Comparison of ENCODE assay signal across 13 mouse cellular contexts in the genomic region with DNA sequence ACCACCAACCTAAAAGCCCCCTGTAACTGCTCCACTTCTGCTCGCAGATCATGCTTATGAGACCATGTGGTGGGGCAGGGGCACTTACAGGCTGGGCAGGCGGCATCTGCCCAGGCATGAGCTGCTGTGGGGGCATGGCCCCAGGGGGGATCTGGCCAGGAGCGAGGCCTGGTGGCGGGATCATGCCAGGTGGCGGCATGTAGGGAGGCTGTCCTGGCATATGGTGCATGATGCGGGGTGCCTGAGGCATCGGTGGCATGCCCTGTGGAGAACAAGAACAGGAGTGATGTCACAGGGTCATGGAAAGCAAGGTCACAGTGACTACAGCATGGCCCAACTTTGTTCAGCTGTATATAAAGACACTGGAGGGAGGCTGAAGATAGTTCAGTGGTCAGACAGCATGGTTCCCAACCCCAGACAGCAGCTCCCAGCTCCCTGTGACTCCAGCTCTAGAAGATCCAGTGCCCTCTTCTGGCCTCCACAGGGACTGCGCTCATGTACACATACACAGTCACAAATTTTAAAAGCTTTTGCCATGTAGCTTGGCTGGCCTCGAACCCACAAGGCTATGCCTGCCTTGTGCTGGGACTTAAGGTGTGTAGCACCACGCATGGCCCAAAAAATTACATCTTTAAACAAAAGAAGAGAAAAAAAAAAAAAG. TPM values are rescaled to one million over a fixed set of nuclear protein-coding genes. Genes with fewer than 3 reads are reported as not detected.
A peak's percentile ranks its signal among the peaks of the same experiment; 100 is the strongest.
DNase-seq lines count a peak whose midpoint lies in the region; ATAC-seq and TF ChIP-seq lines count a peak whose summit lies in the region.
"Had no signal": no experiment of that assay in that cellular context is flagged by ENCODE, and none has a peak within 500 bp of the region (broad histone marks: within the 10 kb centered on the region; RNA-seq: fewer than 3 reads in every experiment).

No protein-coding gene starts in this region.

- no peak for TF ChIP-seq EP300 in MEL (IDR thresholded peaks at IDR 0.05; ENCODE audit: low read depth in 1 of 2, low read length in 2 of 2)

- TF ChIP-seq RAD21 in MEL (IDR thresholded peaks at IDR 0.05; ENCODE audit: low read depth, low read length) = no peak

- no peak overlapping the region for H3K9ac ChIP-seq in hindbrain, embryonic 11.5 days (ENCODE audit: low read depth, low read length)
- H3K9ac ChIP-seq in hindbrain, embryonic 16.5 days (ENCODE audit: low read depth, low read length) = no peak overlapping the region
- H3K9ac ChIP-seq in midbrain, embryonic 11.5 days (ENCODE audit: low read length) = no peak overlapping the region
- H3K9ac ChIP-seq in midbrain, embryonic 15.5 days = no peak overlapping the region
- H3K9ac ChIP-seq in MEL (ENCODE audit: control insufficient read depth, low read depth, low read length, poor library complexity, severe bottlenecking) = no peak overlapping the region
- H3K9ac ChIP-seq: embryonic facial prominence, embryonic 13.5 days; heart, embryonic 13.5 days; kidney, embryonic 15.5 days; limb, embryonic 13.5 days had no signal

- peaks cover 68% of the 10 kb centered on the region for H3K36me3 ChIP-seq in hindbrain, embryonic 11.5 days (ENCODE audit: control insufficient read depth, insufficient read depth, low read length)
- peaks cover 75% of the 10 kb centered on the region for H3K36me3 ChIP-seq in hindbrain, embryonic 16.5 days (ENCODE audit: control insufficient read depth, insufficient read depth, low read length)
- peaks cover 64% of the 10 kb centered on the region for H3K36me3 ChIP-seq in midbrain, embryonic 11.5 days (ENCODE audit: control insufficient read depth, insufficient read depth, low read length)
- peaks cover 81% of the 10 kb centered on the region for H3K36me3 ChIP-seq in midbrain, embryonic 15.5 days (replicated peaks)
- H3K36me3 ChIP-seq in MEL (ENCODE audit: control insufficient read depth in 1 of 2, insufficient read depth in 2 of 2, low read length in 2 of 2) = peaks cover 6 to 19% of the 10 kb centered on the region in 2 experiments

- peak; percentile 26 for DNase-seq in hindbrain, embryonic 11.5 days (ENCODE audit: low spot score)
- peak; percentile 19 for DNase-seq in midbrain, embryonic 11.5 days (ENCODE audit: low spot score, missing footprints)
- DNase-seq in MEL (ENCODE audit: low read depth, low spot score) = peak; percentile 49
- peak; percentile 5 for DNase-seq in retina, postnatal 1 day
- no peak for DNase-seq in adrenal gland, adult 8-10 months
- DNase-seq in adrenal gland, postnatal 25 days = no peak

- H3K4me2 ChIP-seq in hindbrain, embryonic 11.5 days (replicated peaks; ENCODE audit: low read depth, low read length) = no peak overlapping the region
- no peak overlapping the region for H3K4me2 ChIP-seq in hindbrain, embryonic 16.5 days (ENCODE audit: low read length)
- no peak overlapping the region for H3K4me2 ChIP-seq in midbrain, embryonic 11.5 days
- H3K4me2 ChIP-seq in midbrain, embryonic 15.5 days = no peak overlapping the region
- H3K4me2 ChIP-seq: embryonic facial prominence, embryonic 13.5 days; heart, embryonic 13.5 days; kidney, embryonic 15.5 days; limb, embryonic 13.5 days had no signal

- TF ChIP-seq POLR2A in MEL (IDR thresholded peaks at IDR 0.05; ENCODE audit: control insufficient read depth in 1 of 2, insufficient read depth in 1 of 2, low read depth in 1 of 2, low read length in 2 of 2, poor library complexity in 1 of 2) = no peak; a peak in 1 of 4 replicates

- no peaks in the 10 kb centered on the region for H3K9me3 ChIP-seq in hindbrain, embryonic 11.5 days (ENCODE audit: control insufficient read depth, low read length)
- no peaks in the 10 kb centered on the region for H3K9me3 ChIP-seq in hindbrain, embryonic 16.5 days (ENCODE audit: control insufficient read depth, low read length)
- no peaks in the 10 kb centered on the region for H3K9me3 ChIP-seq in midbrain, embryonic 11.5 days (ENCODE audit: control insufficient read depth, low read length)
- H3K9me3 ChIP-seq in midbrain, embryonic 15.5 days = no peaks in the 10 kb centered on the region
- no peaks in the 10 kb centered on the region for H3K9me3 ChIP-seq in MEL (replicated peaks; ENCODE audit: insufficient read depth, low read length)
- H3K9me3 ChIP-seq: embryonic facial prominence, embryonic 13.5 days; heart, embryonic 13.5 days; kidney, embryonic 15.5 days; limb, embryonic 13.5 days had no signal

- H3K4me1 ChIP-seq in hindbrain, embryonic 11.5 days (replicated peaks; ENCODE audit: control insufficient read depth, insufficient read depth, low read length) = no peaks in the 10 kb centered on the region; the same call in 1 of the 2 replicates
- H3K4me1 ChIP-seq in hindbrain, embryonic 16.5 days (ENCODE audit: control insufficient read depth, insufficient read depth, low read depth, low read length) = peaks cover 10% of the 10 kb centered on the region
- H3K4me1 ChIP-seq in midbrain, embryonic 11.5 days (ENCODE audit: control insufficient read depth, insufficient read depth, low read length) = peaks cover 6% of the 10 kb centered on the region
- peaks cover 22% of the 10 kb centered on the region for H3K4me1 ChIP-seq in midbrain, embryonic 15.5 days
- peaks cover 0 to 1% of the 10 kb centered on the region in 2 experiments; a peak in 2 of 4 replicates for H3K4me1 ChIP-seq in MEL (ENCODE audit: control insufficient read depth in 1 of 2, insufficient read depth in 2 of 2, low read length in 2 of 2)

- no peaks in the 10 kb centered on the region for H3K27me3 ChIP-seq in hindbrain, embryonic 11.5 days (ENCODE audit: control insufficient read depth, insufficient read depth, low read length)
- H3K27me3 ChIP-seq in hindbrain, embryonic 16.5 days (replicated peaks; ENCODE audit: control insufficient read depth, insufficient read depth, low read length) = no peaks in the 10 kb centered on the region
- no peaks in the 10 kb centered on the region for H3K27me3 ChIP-seq in midbrain, embryonic 11.5 days (ENCODE audit: control insufficient read depth, insufficient read depth, low read length)
- no peaks in the 10 kb centered on the region for H3K27me3 ChIP-seq in midbrain, embryonic 15.5 days (replicated peaks)
- no peaks in the 10 kb centered on the region for H3K27me3 ChIP-seq in MEL (ENCODE audit: control insufficient read depth in 1 of 2, insufficient read depth in 2 of 2, low read length in 2 of 2)
- H3K27me3 ChIP-seq: embryonic facial prominence, embryonic 13.5 days; heart, embryonic 13.5 days; kidney, embryonic 15.5 days; limb, embryonic 13.5 days; Patski had no signal

- H3K27ac ChIP-seq in hindbrain, embryonic 11.5 days (ENCODE audit: low read depth, low read length) = no peak overlapping the region
- no peak overlapping the region for H3K27ac ChIP-seq in hindbrain, embryonic 16.5 days (ENCODE audit: low read depth, low read length)
- no peak overlapping the region for H3K27ac ChIP-seq in midbrain, embryonic 11.5 days (ENCODE audit: low read depth, low read length)
- no peak overlapping the region for H3K27ac ChIP-seq in midbrain, embryonic 15.5 days
- H3K27ac ChIP-seq in MEL (ENCODE audit: control insufficient read depth, low read depth, low read length) = no peak overlapping the region
- H3K27ac ChIP-seq: embryonic facial prominence, embryonic 13.5 days; heart, embryonic 13.5 days; kidney, embryonic 15.5 days; limb, embryonic 13.5 days had no signal

- WGBS in hindbrain, embryonic 11.5 days = 93% methylated on average over 10 of the region's 10 CpGs
- 81% methylated on average over 10 of the region's 10 CpGs for WGBS in hindbrain, embryonic 16.5 days
- 97% methylated on average over 10 of the region's 10 CpGs for WGBS in midbrain, embryonic 11.5 days
- WGBS in midbrain, embryonic 15.5 days = 92% methylated on average over 10 of the region's 10 CpGs

- H3K4me3 ChIP-seq in hindbrain, embryonic 11.5 days (ENCODE audit: low read depth, low read length) = no peak overlapping the region
- no peak overlapping the region for H3K4me3 ChIP-seq in hindbrain, embryonic 16.5 days (ENCODE audit: low read length)
- no peak overlapping the region for H3K4me3 ChIP-seq in midbrain, embryonic 11.5 days (ENCODE audit: low read depth, low read length)
- no peak overlapping the region for H3K4me3 ChIP-seq in midbrain, embryonic 15.5 days
- H3K4me3 ChIP-seq in MEL (ENCODE audit: control insufficient read depth in 1 of 2, insufficient read depth in 1 of 2, low read depth in 2 of 2, low read length in 2 of 2) = no peak overlapping the region
- H3K4me3 ChIP-seq: embryonic facial prominence, embryonic 13.5 days; heart, embryonic 13.5 days; kidney, embryonic 15.5 days; limb, embryonic 13.5 days had no signal

- TF ChIP-seq CTCF in MEL (IDR thresholded peaks at IDR 0.05 in 2 of 3, conservative IDR thresholded peaks at IDR 0.05 in 1 of 3; ENCODE audit: control insufficient read depth in 1 of 3, insufficient read depth in 1 of 3, low read depth in 2 of 3, low read length in 3 of 3, poor library complexity in 1 of 3, severe bottlenecking in 1 of 3) = peak; percentile 28 to 50 (median 44); a peak in 5 of 6 replicates

- H3K79me2 ChIP-seq in MEL (ENCODE audit: control insufficient read depth, insufficient read depth, low read length, poor library complexity) = peaks cover 15% of the 10 kb centered on the region

- ATAC-seq in hindbrain, embryonic 11.5 days (ENCODE audit: low FRiP score) = peak; percentile 38; the same call in 1 of the 2 replicates
- no peak for ATAC-seq in hindbrain, embryonic 16.5 days
- ATAC-seq in midbrain, embryonic 11.5 days (ENCODE audit: low FRiP score) = no peak
- ATAC-seq in midbrain, embryonic 15.5 days (replicated peaks) = no peak
- ATAC-seq: Patski had no signal

RNA-seq across cellular contexts. Expression of a gene that starts 6.2 kb away (rescaled TPM):
- 3.4 and 4.1 TPM in 2 replicates for polyA plus RNA-seq in hindbrain, embryonic 11.5 days (2014; fragmentation: Nextera tagmentation; extraction: Ambion mirVana)
- 2.7 and 3.7 TPM in 2 replicates for polyA plus RNA-seq in hindbrain, embryonic 16.5 days (2015; fragmentation: Nextera tagmentation; extraction: Ambion mirVana)
- 4.0 and 4.1 TPM in 2 replicates for polyA plus RNA-seq in midbrain, embryonic 11.5 days (2014; fragmentation: Nextera tagmentation; extraction: Ambion mirVana)
- 3.7 and 3.9 TPM in 2 replicates for polyA plus RNA-seq in midbrain, embryonic 15.5 days (2015; fragmentation: Nextera tagmentation; extraction: Ambion mirVana)
- total RNA-seq in MEL (2012; rRNA removed) = 1.6 and 2.1 TPM in 2 replicates
- 1 to 10 TPM in 1 of 2 experiments, not detected in 1; 7.1 TPM for polyA plus RNA-seq in MEL (2012; ENCODE audit: insufficient read depth in 1 of 2, insufficient read length in 2 of 2, low read depth in 1 of 2, low replicate concordance in 2 of 2, missing spikeins in 1 of 2)
- total RNA-seq in adrenal gland, adult 8-10 months (2022) = 10 to 100 TPM; 24.7 to 29.3 (median 27.4) TPM
- total RNA-seq in adrenal gland, postnatal 25 days (2021) = 23.6 and 28.0 TPM in 2 replicates

RNA-seq across cellular contexts. Expression of a gene that starts 6.7 kb away (rescaled TPM):
- 333 and 349 TPM in 2 replicates for polyA plus RNA-seq in hindbrain, embryonic 11.5 days (2014; fragmentation: Nextera tagmentation; extraction: Ambion mirVana)
- polyA plus RNA-seq in hindbrain, embryonic 16.5 days (2015; fragmentation: Nextera tagmentation; extraction: Ambion mirVana) = 177 and 194 TPM in 2 replicates
- polyA plus RNA-seq in midbrain, embryonic 11.5 days (2014; fragmentation: Nextera tagmentation; extraction: Ambion mirVana) = 339 and 364 TPM in 2 replicates
- 204 and 215 TPM in 2 replicates for polyA plus RNA-seq in midbrain, embryonic 15.5 days (2015; fragmentation: Nextera tagmentation; extraction: Ambion mirVana)
- total RNA-seq in MEL (2012; rRNA removed) = 128 and 139 TPM in 2 replicates
- polyA plus RNA-seq in MEL (2012; ENCODE audit: insufficient read depth in 1 of 2, insufficient read length in 2 of 2, low read depth in 1 of 2, low replicate concordance in 2 of 2, missing spikeins in 1 of 2) = 100 to 1,000 TPM in 1 of 2 experiments, not detected in 1; 310 TPM
- total RNA-seq in adrenal gland, adult 8-10 months (2022) = 10 to 100 TPM; 77.5 to 97.0 (median 85.2) TPM
- 108 and 114 TPM in 2 replicates for total RNA-seq in adrenal gland, postnatal 25 days (2021)

RNA-seq across cellular contexts. Expression of a gene that starts 8.4 kb away (rescaled TPM):
- 3.4 and 3.7 TPM in 2 replicates for polyA plus RNA-seq in hindbrain, embryonic 11.5 days (2014; fragmentation: Nextera tagmentation; extraction: Ambion mirVana)
- polyA plus RNA-seq in hindbrain, embryonic 16.5 days (2015; fragmentation: Nextera tagmentation; extraction: Ambion mirVana) = 30.3 and 40.5 TPM in 2 replicates
- 0.93 and 1.4 TPM in 2 replicates for polyA plus RNA-seq in midbrain, embryonic 11.5 days (2014; fragmentation: Nextera tagmentation; extraction: Ambion mirVana)
- polyA plus RNA-seq in midbrain, embryonic 15.5 days (2015; fragmentation: Nextera tagmentation; extraction: Ambion mirVana) = 14.0 and 16.2 TPM in 2 replicates
- 2.0 and 2.1 TPM in 2 replicates for total RNA-seq in MEL (2012; rRNA removed)
- polyA plus RNA-seq in MEL (2012; ENCODE audit: insufficient read depth in 1 of 2, insufficient read length in 2 of 2, low read depth in 1 of 2, low replicate concordance in 2 of 2, missing spikeins in 1 of 2) = 1 to 10 TPM in 1 of 2 experiments, not detected in 1; 2.8 TPM
- under 1 TPM in 2 of 4 experiments, not detected in 2; 0.32 to 0.64 TPM for total RNA-seq in adrenal gland, adult 8-10 months (2022)
- total RNA-seq in adrenal gland, postnatal 25 days (2021) = not detected in 2 replicates
- polyA plus RNA-seq: Patski had no signal

RNA-seq across cellular contexts. Expression of a gene that starts 8.5 kb away (rescaled TPM):
- 0.39 TPM in 1 of 2 replicates, not detected in the other for polyA plus RNA-seq in hindbrain, embryonic 11.5 days (2014; fragmentation: Nextera tagmentation; extraction: Ambion mirVana)
- polyA plus RNA-seq in hindbrain, embryonic 16.5 days (2015; fragmentation: Nextera tagmentation; extraction: Ambion mirVana) = not detected in 2 replicates
- not detected in 2 replicates for polyA plus RNA-seq in midbrain, embryonic 11.5 days (2014; fragmentation: Nextera tagmentation; extraction: Ambion mirVana)
- polyA plus RNA-seq in midbrain, embryonic 15.5 days (2015; fragmentation: Nextera tagmentation; extraction: Ambion mirVana) = 0.40 and 0.62 TPM in 2 replicates
- total RNA-seq in MEL (2012; rRNA removed) = not detected in 2 replicates
- under 1 TPM in 1 of 2 experiments, not detected in 1; 0.22 TPM for polyA plus RNA-seq in MEL (2012; ENCODE audit: insufficient read depth in 1 of 2, insufficient read length in 2 of 2, low read depth in 1 of 2, low replicate concordance in 2 of 2, missing spikeins in 1 of 2)
- not detected for total RNA-seq in adrenal gland, adult 8-10 months (2022)
- total RNA-seq in adrenal gland, postnatal 25 days (2021) = 0.62 TPM in 1 of 2 replicates, not detected in the other
- polyA plus RNA-seq: kidney, embryonic 15.5 days; Patski had no signal

RNA-seq across cellular contexts. Expression of a gene that starts 10.7 kb away (rescaled TPM):
- 68.9 and 75.4 TPM in 2 replicates for polyA plus RNA-seq in hindbrain, embryonic 11.5 days (2014; fragmentation: Nextera tagmentation; extraction: Ambion mirVana)
- polyA plus RNA-seq in hindbrain, embryonic 16.5 days (2015; fragmentation: Nextera tagmentation; extraction: Ambion mirVana) = 112 and 118 TPM in 2 replicates
- polyA plus RNA-seq in midbrain, embryonic 11.5 days (2014; fragmentation: Nextera tagmentation; extraction: Ambion mirVana) = 57.4 and 59.1 TPM in 2 replicates
- 101 and 107 TPM in 2 replicates for polyA plus RNA-seq in midbrain, embryonic 15.5 days (2015; fragmentation: Nextera tagmentation; extraction: Ambion mirVana)
- 6.7 and 9.7 TPM in 2 replicates for total RNA-seq in MEL (2012; rRNA removed)
- 10 to 100 TPM in 1 of 2 experiments, not detected in 1; 32.6 TPM for polyA plus RNA-seq in MEL (2012; ENCODE audit: insufficient read depth in 1 of 2, insufficient read length in 2 of 2, low read depth in 1 of 2, low replicate concordance in 2 of 2, missing spikeins in 1 of 2)
- 10 to 100 TPM; 60.6 to 88.0 (median 81.4) TPM for total RNA-seq in adrenal gland, adult 8-10 months (2022)
- 65.7 and 78.2 TPM in 2 replicates for total RNA-seq in adrenal gland, postnatal 25 days (2021)

Comparison
In these comparisons a context has a peak if more than half of its experiments do, and no peak if none do; other contexts are left out.
1. DNase-seq: peak in hindbrain, embryonic 11.5 days (single experiment), midbrain, embryonic 11.5 days (single experiment), MEL (single experiment) and retina, postnatal 1 day (single experiment); none in adrenal gland, adult 8-10 months (single experiment) and adrenal gland, postnatal 25 days (single experiment).